Mouse (Mus musculus): Measurements from ENCODE around the gene Kcnc4.

GRCm38 (mm10) chr3:107442191-107442590 lies 17.2 kb downstream of the Kcnc4 start:
- TF ChIP-seq GATA1 (IDR thresholded peaks at IDR 0.05; ENCODE audit: low read length), result no peak
- no peak for TF ChIP-seq TAL1 (IDR thresholded peaks at IDR 0.05; ENCODE audit: low read length)
